Mouse (Mus musculus) C2C12 (cell line): Measurements from ENCODE around the gene Itga7. TPM values are rescaled to one million over a fixed set of nuclear protein-coding genes. Genes with fewer than 3 reads are reported as not detected.

Experiments
- H3K27me3 ChIP-seq: one replicate; pipeline ENCODE4 v1.6.1; 2011; ENCODE audit not compliant: control insufficient read depth, insufficient read depth, insufficient read length
- H3K36me3 ChIP-seq: one replicate; pipeline ENCODE4 v1.6.1; 2011; ENCODE audit not compliant: control insufficient read depth, insufficient read depth
- H3K4me3 ChIP-seq: one replicate; pipeline ENCODE4 v1.5.1; 2011; ENCODE audit warnings: mild to moderate bottlenecking, control low read depth; ENCODE audit not compliant: poor library complexity, insufficient read depth, severe bottlenecking
- H3K79me2 ChIP-seq: one replicate; pipeline ENCODE4 v1.6.1; 2011; ENCODE audit not compliant: control insufficient read depth, insufficient read depth
- H3K79me3 ChIP-seq: one replicate; pipeline ENCODE4 v1.6.1; 2011; ENCODE audit warnings: low read depth, control low read depth
- H3ac ChIP-seq: one replicate; pipeline ENCODE3; 2011; ENCODE audit warnings: low read depth; ENCODE audit not compliant: control insufficient read depth, insufficient read length
- CEBPB ChIP-seq: IDR thresholded peaks from one replicate; pipeline ENCODE4 v1.6.1; 2011; ENCODE audit warnings: low read depth, mild to moderate bottlenecking, control low read depth, moderate library complexity
- CTCF ChIP-seq: IDR thresholded peaks from one replicate; pipeline ENCODE4 v1.5.1; 2011; ENCODE audit not compliant: control insufficient read depth, insufficient read depth, insufficient read length
- FOSL1 ChIP-seq: IDR thresholded peaks from one replicate; pipeline ENCODE4 v1.8.0; 2011; ENCODE audit warnings: mild to moderate bottlenecking, low read length; ENCODE audit not compliant: poor library complexity, insufficient read depth, severe bottlenecking
- MAX ChIP-seq: IDR thresholded peaks from one replicate; pipeline ENCODE4 v1.6.1; 2011; ENCODE audit warnings: mild to moderate bottlenecking, control low read depth
- MYOD1 ChIP-seq: IDR thresholded peaks from one replicate; pipeline ENCODE4 v1.6.1; 2011; ENCODE audit warnings: low read depth; ENCODE audit not compliant: control insufficient read depth, insufficient read length
- MYOG ChIP-seq: IDR thresholded peaks from one replicate; pipeline ENCODE4 v1.6.1; 2011; ENCODE audit not compliant: control insufficient read depth, insufficient read length; ENCODE audit errors: extremely low read depth
- USF1 ChIP-seq: IDR thresholded peaks from one replicate; pipeline ENCODE4 v1.6.1; 2011; ENCODE audit warnings: low read depth, mild to moderate bottlenecking, control low read depth, moderate library complexity
- long read RNA-seq, 2 experiments: library from polyadenylated mRNA; unstranded; transcript quantifications; one replicate each; pipeline ENCODE4 v2.0.0; 2019 to 2020
- polyA plus RNA-seq: library from polyadenylated mRNA; unstranded; fragments of >200 nt; fragmentation: generic; extraction: Trizol; gene quantifications from one replicate; pipeline ENCODE4 v1.2.1, GENCODE M21; 2012; ENCODE audit warnings: missing spikeins

The Itga7 gene
- polyA plus RNA-seq: 100 TPM
- long read RNA-seq, experiment 1, full-length matches to known transcripts: 34 of 99 reads
- long read RNA-seq, experiment 1, partial matches to known transcripts: 39 of 99 reads
- long read RNA-seq, experiment 1, other reads (novel, unspliced or antisense): 26 of 99 reads
- long read RNA-seq, experiment 2, full-length matches to known transcripts: 336 of 419 reads
- long read RNA-seq, experiment 2, partial matches to known transcripts: 26 of 419 reads
- long read RNA-seq, experiment 2, other reads (novel, unspliced or antisense): 57 of 419 reads

DNA sequence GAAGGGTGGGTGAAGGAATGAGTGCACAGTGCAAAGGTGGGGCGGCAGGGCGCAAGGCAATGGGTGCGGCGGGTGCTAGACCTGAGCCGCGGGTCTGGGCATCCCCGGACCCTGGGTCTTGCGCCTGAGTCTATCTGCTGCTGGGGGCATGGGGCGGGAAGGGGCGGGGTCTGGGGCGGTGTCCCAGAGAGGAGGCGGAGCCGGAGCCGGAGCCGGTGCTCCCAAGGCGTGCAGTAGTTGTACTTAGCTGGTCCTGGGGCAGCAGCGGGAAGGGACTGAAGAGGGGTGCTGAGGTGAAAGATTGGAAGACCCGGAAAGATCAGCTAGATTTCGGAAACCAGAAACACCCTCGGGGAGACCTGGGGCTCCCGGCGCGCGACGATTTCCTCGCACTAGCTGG is at the start of gene Itga7:
TSS of gene Itga7 (plus strand) at position 245 of the 400 bp plus-strand sequence.
- Histone ChIP-seq H3K4me3 (peak within 1 kb of the TSS; percentile 54), H3ac (peak within 1 kb of the TSS; percentile 84), H3K79me3 (peaks cover 32% of the 10 kb centered on the region), H3K36me3 (no peaks in the 10 kb centered on the region), H3K79me2 (peaks cover 49% of the 10 kb centered on the region), H3K27me3 (no peaks in the 10 kb centered on the region)
- TF ChIP-seq FOSL1 (no peak), MYOD1 (no peak), CTCF (no peak), USF1 (no peak), MYOG (no peak), CEBPB (no peak), MAX (no peak)

DNA sequence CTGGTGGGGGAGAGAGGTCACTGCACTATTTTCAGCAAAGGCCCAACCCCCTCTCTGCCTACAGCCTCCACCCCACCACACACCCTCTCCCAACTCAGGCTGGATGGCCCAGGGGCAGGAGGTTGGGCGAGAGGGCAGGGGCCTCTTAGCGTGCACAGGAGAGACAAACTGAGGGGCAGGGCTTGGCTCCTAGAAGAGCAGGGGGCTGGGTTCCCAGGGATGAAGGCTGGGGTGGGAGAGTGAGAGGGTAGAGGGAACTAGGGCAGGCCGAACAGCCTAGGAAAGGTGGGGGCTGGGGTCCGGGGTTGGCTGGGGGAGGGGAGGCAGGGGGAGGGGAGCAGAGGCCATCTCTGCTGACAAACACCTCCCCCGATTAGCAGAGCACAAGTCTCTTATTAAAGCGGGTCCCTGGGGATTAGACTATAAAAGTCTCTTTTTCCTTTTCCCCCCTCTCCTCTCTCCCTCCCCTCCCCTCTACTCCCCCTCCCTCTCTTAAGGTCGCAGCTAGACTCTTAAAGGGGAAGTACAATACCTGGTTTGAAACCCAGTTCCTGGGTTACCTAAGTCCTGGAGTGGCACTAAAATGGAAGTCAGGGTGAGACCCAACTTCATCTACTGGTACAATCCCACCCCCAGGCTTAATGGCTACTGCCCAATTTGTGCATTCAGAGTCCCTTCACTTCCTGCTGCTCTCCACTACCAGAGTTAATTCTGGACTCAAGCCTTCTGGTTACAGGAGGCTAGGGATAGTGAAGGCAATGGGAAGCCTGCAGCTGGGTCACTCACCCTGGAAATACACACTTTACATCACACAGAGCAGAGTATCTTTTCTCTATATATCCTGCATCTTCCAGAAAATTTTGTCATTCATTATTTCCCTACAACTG is 44.4 kb upstream of the Itga7 start:
- no peak overlapping the region for H3K4me3 ChIP-seq
- H3K36me3 ChIP-seq: no peaks in the 10 kb centered on the region
- no peaks in the 10 kb centered on the region for H3K27me3 ChIP-seq
- no peak for TF ChIP-seq MAX
- TF ChIP-seq MYOD1: no peak
- TF ChIP-seq USF1: no peak
- no peak for TF ChIP-seq MYOG
- TF ChIP-seq CEBPB: no peak
- no peak for TF ChIP-seq FOSL1
- no peak for TF ChIP-seq CTCF
- peaks cover 10% of the 10 kb centered on the region for H3K79me2 ChIP-seq
- H3ac ChIP-seq: no peak overlapping the region
- peaks cover 2% of the 10 kb centered on the region for H3K79me3 ChIP-seq

DNA sequence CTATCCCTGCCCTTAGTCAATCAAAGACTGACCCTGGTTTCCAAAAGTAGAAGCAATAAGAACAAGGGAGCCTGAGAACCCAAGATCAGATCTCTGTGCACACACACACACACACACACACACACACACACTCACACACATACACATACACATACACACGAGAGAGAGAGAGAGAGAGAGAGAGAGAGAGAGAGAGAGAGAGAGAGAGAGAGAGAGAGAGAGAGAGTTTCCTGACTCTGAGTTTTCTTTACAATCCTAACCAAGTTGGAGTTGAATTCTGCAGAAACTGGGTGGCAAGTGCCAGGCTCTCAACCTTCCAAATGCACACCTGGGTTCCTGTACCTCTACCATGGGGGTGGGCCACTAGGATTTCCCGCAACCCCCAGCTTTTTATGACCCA is 43.8 kb upstream of the Itga7 start:
- Histone ChIP-seq H3K27me3 (no peaks in the 10 kb centered on the region), H3ac (no peak overlapping the region), H3K79me3 (peaks cover 2% of the 10 kb centered on the region), H3K4me3 (no peak overlapping the region), H3K36me3 (no peaks in the 10 kb centered on the region), H3K79me2 (peaks cover 10% of the 10 kb centered on the region)
- TF ChIP-seq CEBPB: no peak
- TF ChIP-seq CTCF: no peak
- no peak for TF ChIP-seq MAX
- TF ChIP-seq MYOG: no peak
- TF ChIP-seq FOSL1: no peak
- no peak for TF ChIP-seq MYOD1
- no peak for TF ChIP-seq USF1

GRCm38 (mm10) chr10:128890383-128891295 is 43.0 kb upstream of the Itga7 start:
- TF ChIP-seq USF1: no peak
- TF ChIP-seq MYOG: no peak
- no peak for TF ChIP-seq MAX
- no peak for TF ChIP-seq MYOD1
- no peak for TF ChIP-seq FOSL1
- TF ChIP-seq CEBPB: no peak
- peak overlapping the region; percentile 49 for H3K4me3 ChIP-seq
- no peaks in the 10 kb centered on the region for H3K27me3 ChIP-seq
- no peaks in the 10 kb centered on the region for H3K36me3 ChIP-seq
- H3K79me3 ChIP-seq: peaks cover 2% of the 10 kb centered on the region
- peak overlapping the region; percentile 75 for H3ac ChIP-seq
- peaks cover 10% of the 10 kb centered on the region for H3K79me2 ChIP-seq

DNA sequence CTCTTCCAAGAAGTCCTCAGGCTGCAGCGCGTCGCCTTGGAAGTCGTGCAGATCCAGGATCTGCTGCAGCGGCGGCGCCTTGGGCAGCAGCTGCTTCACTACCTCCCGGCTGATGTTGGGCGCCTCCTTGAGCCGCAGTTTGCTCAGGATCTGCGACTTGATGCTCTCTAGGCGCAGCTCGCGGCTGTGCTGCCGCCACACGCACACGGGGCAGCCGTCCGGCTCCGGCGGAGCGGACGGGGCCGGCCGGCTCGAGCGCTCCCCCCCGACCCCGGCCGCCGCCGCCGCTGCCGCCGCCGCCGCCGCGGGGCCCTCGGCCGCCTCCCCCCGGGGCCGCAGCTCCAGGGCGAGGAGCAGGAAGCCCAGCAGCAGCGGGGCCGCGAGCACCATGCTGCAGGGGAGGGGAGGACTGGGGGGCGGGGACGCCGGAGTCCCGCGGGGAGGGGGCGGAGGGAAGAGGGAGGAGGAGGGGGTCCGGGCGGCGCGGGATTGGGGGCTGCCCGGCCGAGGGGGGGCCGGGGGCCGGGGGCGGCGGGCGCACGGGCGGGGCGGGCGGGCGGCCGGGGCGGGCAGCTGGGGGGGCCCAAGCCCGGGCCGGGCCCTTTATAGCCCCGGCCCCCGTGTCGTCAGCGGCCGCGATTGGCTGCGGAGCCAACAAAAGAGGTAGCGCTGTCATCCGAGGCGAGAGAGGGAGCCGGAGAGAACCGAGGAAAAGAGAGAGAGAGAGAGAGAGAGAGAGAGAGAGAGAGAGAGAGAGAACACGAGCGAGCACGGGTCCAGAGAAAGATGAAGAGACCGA is 42.1 kb upstream of the Itga7 start, which contains the start of gene Gdf11:
TSS of gene Gdf11 (minus strand) at position 423 of the 799 bp plus-strand sequence.
- peak within 1 kb of the TSS; percentile 75 for H3ac ChIP-seq
- TF ChIP-seq MYOG: no peak
- no peak for TF ChIP-seq MYOD1
- no peak for TF ChIP-seq FOSL1
- no peak for TF ChIP-seq CTCF
- no peak for TF ChIP-seq MAX
- H3K27me3 ChIP-seq: no peaks in the 10 kb centered on the region
- H3K36me3 ChIP-seq: no peaks in the 10 kb centered on the region
- peaks cover 10% of the 10 kb centered on the region for H3K79me2 ChIP-seq
- peaks cover 2% of the 10 kb centered on the region for H3K79me3 ChIP-seq
- peak within 1 kb of the TSS; percentile 49 for H3K4me3 ChIP-seq
